Mouse (Mus musculus) left cerebral cortex, adult 18-20 months (tissue): ENCODE data around the gene Aox3. TPM values are rescaled to one million over a fixed set of nuclear protein-coding genes. Genes with fewer than 3 reads are reported as not detected.

Experiments used
- DNase-seq, 2 experiments: peaks; one replicate each; pipeline ENCODE4 v3.0.0; 2021 to 2022; ENCODE audit warnings: low spot score in 2 of 2, mixed read lengths in 1 of 2
- long read RNA-seq, 2 experiments: library from polyadenylated mRNA; stranded (forward); transcript quantifications; one replicate each; pipeline ENCODE4 v2.0.0; 2021
- total RNA-seq, 2 experiments: library from RNA; stranded (reverse); gene quantifications; 2 replicates each; pipeline ENCODE4 v1.2.3; 2021

Aox3 gene
- total RNA-seq, result 1 to 10 TPM; 3.7 to 3.9 TPM
- long read RNA-seq, experiment 1, full-length matches to known transcripts, result 1 of 3 reads
- long read RNA-seq, experiment 1, partial matches to known transcripts, result 2 of 3 reads
- long read RNA-seq, experiment 1, other reads (novel, unspliced or antisense), result 0 of 3 reads
- long read RNA-seq, experiment 2, partial matches to known transcripts, result 0 of 1 reads
- long read RNA-seq, experiment 2, other reads (novel, unspliced or antisense), result 1 of 1 reads

GRCm38 (mm10) chr1:58112880-58113279, at the start of gene Aox3:
Gene Aox3 (plus strand): TSS chr1:58113130.
- peak; percentile 83 to 88 for DNase-seq

- no peak for DNase-seq
These were observed 47.8 kb upstream of the Aox3 start for GRCm38 (mm10) chr1:58065151-58065550.

- no peak for DNase-seq
These were observed 47.3 kb upstream of the Aox3 start for GRCm38 (mm10) chr1:58065606-58066005.

- no peak for DNase-seq
These were observed 43.7 kb upstream of the Aox3 start for GRCm38 (mm10) chr1:58069181-58069580.

GRCm38 (mm10) chr1:58070091-58070490, 42.8 kb upstream of the Aox3 start:
- no peak for DNase-seq

- DNase-seq, result no peak
These were observed 41.9 kb upstream of the Aox3 start for GRCm38 (mm10) chr1:58071006-58071405.

GRCm38 (mm10) chr1:58071509-58071908, 41.4 kb upstream of the Aox3 start:
- DNase-seq, result no peak

- DNase-seq, result no peak
These were observed 40.5 kb upstream of the Aox3 start for GRCm38 (mm10) chr1:58072416-58072815.

- no peak for DNase-seq
These were observed 39.8 kb upstream of the Aox3 start for GRCm38 (mm10) chr1:58072991-58073730.

- DNase-seq, result no peak
These were observed 38.7 kb upstream of the Aox3 start for GRCm38 (mm10) chr1:58074266-58074665.

GRCm38 (mm10) chr1:58077882-58078281, 35.0 kb upstream of the Aox3 start:
- no peak for DNase-seq

GRCm38 (mm10) chr1:58078390-58078789, 34.5 kb upstream of the Aox3 start:
- DNase-seq, result no peak

GRCm38 (mm10) chr1:58079689-58080088, 33.2 kb upstream of the Aox3 start:
- no peak for DNase-seq

- DNase-seq, result no peak
These were observed 32.5 kb upstream of the Aox3 start for GRCm38 (mm10) chr1:58080446-58080845.

- no peak for DNase-seq
These were observed 31.6 kb upstream of the Aox3 start for GRCm38 (mm10) chr1:58081356-58081755.

- no peak for DNase-seq
These were observed 23.6 kb upstream of the Aox3 start for GRCm38 (mm10) chr1:58089316-58089715.

GRCm38 (mm10) chr1:58090191-58090590, 22.7 kb upstream of the Aox3 start:
- DNase-seq, result no peak

- no peak for DNase-seq
These were observed 21.7 kb upstream of the Aox3 start for GRCm38 (mm10) chr1:58091213-58091612.

- no peak for DNase-seq
These were observed 20.9 kb upstream of the Aox3 start for GRCm38 (mm10) chr1:58091992-58092560.

- no peak for DNase-seq
These were observed 15.6 kb upstream of the Aox3 start for GRCm38 (mm10) chr1:58097338-58097737.

GRCm38 (mm10) chr1:58099119-58099518, 13.8 kb upstream of the Aox3 start:
- DNase-seq, result no peak

- DNase-seq, result no peak
These were observed 11.3 kb upstream of the Aox3 start for GRCm38 (mm10) chr1:58101531-58102146.
